Mouse (Mus musculus): ENCODE measurements around the gene Mal. TPM values are rescaled to one million over a fixed set of nuclear protein-coding genes. Genes with fewer than 3 reads are reported as not detected.

Gene Mal
- polyA plus RNA-seq, 1 experiment from 2014 or later, result 146 TPM

DNA sequence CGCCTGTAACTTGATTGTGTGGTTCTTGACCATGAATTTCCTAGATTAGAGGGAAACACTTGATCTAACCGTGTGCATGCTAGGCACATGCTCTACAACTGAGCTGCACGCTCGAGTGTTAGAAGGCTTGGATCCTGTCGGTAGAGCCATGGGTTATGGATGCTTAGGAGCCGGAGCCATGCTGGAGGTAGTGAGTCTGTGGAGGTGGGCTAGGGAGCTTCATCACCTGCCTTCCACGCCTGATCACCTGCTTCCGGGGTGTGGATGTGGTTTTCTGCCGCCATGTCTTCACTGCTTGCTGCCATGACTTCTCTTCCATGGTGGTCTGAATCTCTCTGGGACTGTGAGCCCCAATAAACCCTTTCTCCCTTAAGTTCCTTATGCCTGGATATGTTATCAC lies 67.6 kb downstream of the Mal start:
- 0 out of 2 replicates have a peak overlapping the region, but pooled peaks have one; percentile 94 for H3K9ac ChIP-seq (ENCODE audit: low read depth, low read length)
- peaks cover 6% of the 10 kb centered on the region for H3K4me1 ChIP-seq (replicated peaks; ENCODE audit: insufficient read depth, low read length)
- no peaks in the 10 kb centered on the region for H3K27me3 ChIP-seq (ENCODE audit: insufficient read depth, low read length)
- ATAC-seq (replicated peaks; ENCODE audit: low FRiP score, low read depth), result no peak
- no peak overlapping the region for H3K27ac ChIP-seq
- 90% methylated on average over 9 of the region's 9 CpGs for WGBS
- H3K4me2 ChIP-seq (ENCODE audit: low read length), result no peak overlapping the region
- DNase-seq (ENCODE audit: low spot score), result no peak
- TF ChIP-seq CTCF (IDR thresholded peaks at IDR 0.05; ENCODE audit: low read depth), result no peak
- no peaks in the 10 kb centered on the region for H3K9me3 ChIP-seq (replicated peaks; ENCODE audit: low read length)
- no peak overlapping the region for H3K4me3 ChIP-seq (replicated peaks; ENCODE audit: low read depth, low read length)
- peaks cover 12% of the 10 kb centered on the region; the same call in 1 of the 2 replicates for H3K36me3 ChIP-seq (ENCODE audit: insufficient read depth, low read length)

DNA sequence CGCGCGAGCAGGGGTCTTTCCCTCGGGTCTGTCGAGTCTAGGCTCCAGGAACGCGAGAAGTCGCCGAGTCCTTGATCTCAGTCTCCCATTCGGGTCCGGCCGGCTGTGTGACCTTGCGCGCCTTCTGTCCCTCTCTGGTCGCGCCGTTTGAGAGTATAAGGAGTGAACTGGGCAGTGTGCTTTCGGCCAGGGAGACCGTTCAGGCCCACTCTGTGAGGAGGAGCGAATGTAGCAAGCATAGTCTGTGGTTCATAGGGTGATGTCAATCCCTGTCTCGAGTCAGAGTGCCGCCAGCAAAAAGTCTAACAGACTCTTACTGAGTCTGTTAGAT lies 69.0 kb downstream of the Mal start:
- WGBS, result under 1% methylated on average over 22 of the region's 22 CpGs
- peak; percentile 27; the same call in 1 of the 2 replicates for ATAC-seq (replicated peaks; ENCODE audit: low FRiP score, low read depth)
- peak overlapping the region; percentile 93 for H3K27ac ChIP-seq

GRCm38 (mm10) chr2:127586694-127587513 lies 69.6 kb downstream of the Mal start, which contains the start of the genes Zfp661 and Mrps5:
Gene Zfp661 (minus strand): TSS chr2:127587094.
Gene Mrps5 (plus strand): TSS chr2:127587222.
- peak; percentile 75 for DNase-seq (ENCODE audit: low spot score)
- Histone ChIP-seq H3K4me3 (replicated peaks; ENCODE audit: low read depth, low read length) (peak within 1 kb of the TSS; percentile 92), H3K9me3 (replicated peaks; ENCODE audit: low read length) (no peaks in the 10 kb centered on the region), H3K9ac (ENCODE audit: low read depth, low read length) (peak within 1 kb of the TSS; percentile 94), H3K27me3 (ENCODE audit: insufficient read depth, low read length) (no peaks in the 10 kb centered on the region), H3K4me2 (ENCODE audit: low read length) (peak within 1 kb of the TSS; percentile 84), H3K4me1 (replicated peaks; ENCODE audit: insufficient read depth, low read length) (peaks cover 6% of the 10 kb centered on the region), H3K27ac (peak within 1 kb of the TSS; percentile 93), H3K36me3 (ENCODE audit: insufficient read depth, low read length) (peaks cover 6% of the 10 kb centered on the region; the same call in 1 of the 2 replicates)
- no peak for TF ChIP-seq CTCF (IDR thresholded peaks at IDR 0.05; ENCODE audit: low read depth)
- WGBS, result 5% methylated on average over 39 of the region's 39 CpGs
- peak; percentile 79 for ATAC-seq (replicated peaks; ENCODE audit: low FRiP score, low read depth)

More for the DNA sequence above, 69.0 kb downstream of the Mal start:
- Histone ChIP-seq H3K9me3 (replicated peaks; ENCODE audit: low read length) (no peaks in the 10 kb centered on the region), H3K9ac (ENCODE audit: low read depth, low read length) (peak overlapping the region; percentile 94), H3K27me3 (ENCODE audit: insufficient read depth, low read length) (no peaks in the 10 kb centered on the region), H3K36me3 (ENCODE audit: insufficient read depth, low read length) (peaks cover 9% of the 10 kb centered on the region; the same call in 1 of the 2 replicates), H3K4me1 (replicated peaks; ENCODE audit: insufficient read depth, low read length) (peaks cover 6% of the 10 kb centered on the region), H3K4me3 (replicated peaks; ENCODE audit: low read depth, low read length) (peak overlapping the region; percentile 92), H3K4me2 (ENCODE audit: low read length) (peak overlapping the region; percentile 84)
- peak; percentile 4 for DNase-seq (ENCODE audit: low spot score)
- TF ChIP-seq CTCF (IDR thresholded peaks at IDR 0.05; ENCODE audit: low read depth), result no peak

- Histone ChIP-seq H3K9ac (ENCODE audit: low read depth, low read length) (peak overlapping the region; percentile 57), H3K9me3 (replicated peaks; ENCODE audit: low read length) (no peaks in the 10 kb centered on the region), H3K27ac (no peak overlapping the region), H3K4me3 (replicated peaks; ENCODE audit: low read depth, low read length) (peak overlapping the region; percentile 57), H3K36me3 (ENCODE audit: insufficient read depth, low read length) (no peaks in the 10 kb centered on the region), H3K4me2 (ENCODE audit: low read length) (peak overlapping the region; percentile 88), H3K4me1 (replicated peaks; ENCODE audit: insufficient read depth, low read length) (peaks cover 6% of the 10 kb centered on the region), H3K27me3 (ENCODE audit: insufficient read depth, low read length) (no peaks in the 10 kb centered on the region)
- DNase-seq (ENCODE audit: low spot score) (peak; percentile 96), ATAC-seq (replicated peaks; ENCODE audit: low FRiP score, low read depth) (peak; percentile 83)
- no peak for TF ChIP-seq CTCF (IDR thresholded peaks at IDR 0.05; ENCODE audit: low read depth)
- WGBS, result under 1% methylated on average over 24 of the region's 24 CpGs
These were observed 72.0 kb downstream of the Mal start for GRCm38 (mm10) chr2:127584436-127584858.

Other genes with a start within 250 kb of the Mal start
- 0.10 and 0.12 TPM in 2 replicates for gene Gpat2, start 231.5 kb downstream of the Mal start, polyA plus RNA-seq (2015; fragmentation: Nextera tagmentation; extraction: Ambion mirVana)
- 61.3 and 62.2 TPM in 2 replicates for gene Fahd2a, start 212.1 kb downstream of the Mal start, polyA plus RNA-seq (2015; fragmentation: Nextera tagmentation; extraction: Ambion mirVana)
- gene Kcnip3, start 134.6 kb downstream of the Mal start, polyA plus RNA-seq (2015; fragmentation: Nextera tagmentation; extraction: Ambion mirVana), result 1.6 and 2.5 TPM in 2 replicates
- 2.2 and 2.4 TPM in 2 replicates for gene Prom2, start 115.2 kb downstream of the Mal start, polyA plus RNA-seq (2015; fragmentation: Nextera tagmentation; extraction: Ambion mirVana)
- 3.1 and 3.2 TPM in 2 replicates for gene Zfp661, start 69.6 kb downstream of the Mal start, polyA plus RNA-seq (2015; fragmentation: Nextera tagmentation; extraction: Ambion mirVana)
- 151 and 167 TPM in 2 replicates for gene Mrps5, start 69.5 kb downstream of the Mal start, polyA plus RNA-seq (2015; fragmentation: Nextera tagmentation; extraction: Ambion mirVana)
- gene Mall, start 73.2 kb upstream of the Mal start, polyA plus RNA-seq (2015; fragmentation: Nextera tagmentation; extraction: Ambion mirVana), result 2.0 and 2.2 TPM in 2 replicates
- gene Nphp1, start 132.2 kb upstream of the Mal start, polyA plus RNA-seq (2015; fragmentation: Nextera tagmentation; extraction: Ambion mirVana), result 41.2 and 42.4 TPM in 2 replicates
- 61.4 and 66.2 TPM in 2 replicates for gene Mtln, start 135.8 kb upstream of the Mal start, polyA plus RNA-seq (2015; fragmentation: Nextera tagmentation; extraction: Ambion mirVana)
- 16.9 and 18.8 TPM in 2 replicates for gene Bub1, start 175.2 kb upstream of the Mal start, polyA plus RNA-seq (2015; fragmentation: Nextera tagmentation; extraction: Ambion mirVana)
- gene Acoxl, start 182.2 kb upstream of the Mal start, polyA plus RNA-seq (2015; fragmentation: Nextera tagmentation; extraction: Ambion mirVana), result 0.61 and 0.65 TPM in 2 replicates

All from kidney, postnatal 0 days (tissue).